Mouse (Mus musculus): ENCODE measurements around the gene Mllt1.
A peak's percentile ranks its signal among the peaks of the same experiment; 100 is the strongest.

The Mllt1 gene

DNA sequence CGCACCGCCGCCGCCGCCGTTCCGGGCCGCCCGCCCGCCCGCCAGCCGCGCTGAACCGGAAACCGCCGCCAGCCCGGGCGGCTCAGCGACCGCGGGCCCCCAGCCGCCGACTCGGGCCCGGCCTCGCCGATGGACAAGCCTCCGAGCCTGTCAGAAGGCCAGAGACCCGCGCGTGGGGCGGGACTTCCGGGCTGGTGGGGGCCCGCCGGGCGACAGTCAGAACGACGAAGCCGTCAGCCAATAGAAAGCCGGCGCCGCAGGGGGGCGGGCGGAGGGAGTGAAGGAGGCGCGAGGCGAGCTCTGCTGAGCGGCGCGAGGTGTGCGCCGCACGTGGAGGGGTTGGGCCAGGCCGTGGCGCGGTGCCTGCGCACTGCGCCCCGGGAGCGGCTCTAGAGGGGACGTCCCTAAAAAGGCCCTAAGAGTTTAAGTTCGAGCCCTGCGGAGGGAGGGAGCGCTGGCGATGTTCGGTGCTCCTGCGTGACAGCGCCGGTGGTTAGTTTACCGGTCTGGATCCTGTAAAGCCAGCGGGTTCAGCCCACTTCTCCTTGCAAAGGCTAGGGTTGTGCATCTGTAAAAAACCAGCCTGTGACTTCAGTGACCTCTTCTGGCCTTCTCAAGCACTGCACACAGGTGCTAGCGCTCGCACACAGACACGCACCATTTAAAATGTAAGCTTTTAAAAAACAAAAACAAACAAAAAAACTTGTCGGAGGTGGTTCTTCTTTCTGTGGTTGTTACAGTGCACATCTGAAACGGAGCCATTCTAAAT is at the start of gene Mllt1:
TSS of gene Mllt1 (minus strand) at position 53 of the 769 bp plus-strand sequence.
- DNase-seq = peak; percentile 98

DNA sequence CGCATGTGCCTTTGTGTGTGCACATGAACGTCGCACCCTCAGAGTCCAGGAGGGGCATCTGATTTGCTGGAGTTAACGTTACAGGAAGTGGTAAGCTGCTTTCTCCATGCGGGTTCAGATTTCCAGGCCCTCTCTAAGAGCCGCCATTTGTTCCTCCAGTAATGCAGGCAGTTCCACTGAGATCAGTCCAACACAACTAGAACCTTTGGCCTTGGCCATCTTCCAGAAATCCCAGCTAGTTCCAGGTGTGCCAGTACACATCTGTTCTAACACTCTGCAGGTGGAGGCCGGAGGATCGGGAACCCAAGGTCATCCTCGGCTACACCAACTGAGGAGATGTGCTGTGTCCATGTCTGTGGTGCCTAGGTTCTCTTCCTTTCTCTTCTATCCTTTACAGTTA is 49.7 kb upstream of the Mllt1 start:
- no peak for DNase-seq

- DNase-seq = no peak
Measured at GRCm38 (mm10) chr17:56982013-56982412, 46.8 kb upstream of the Mllt1 start, which contains the start of gene Acer1. Gene Acer1 (minus strand): TSS chr17:56982126.

DNA sequence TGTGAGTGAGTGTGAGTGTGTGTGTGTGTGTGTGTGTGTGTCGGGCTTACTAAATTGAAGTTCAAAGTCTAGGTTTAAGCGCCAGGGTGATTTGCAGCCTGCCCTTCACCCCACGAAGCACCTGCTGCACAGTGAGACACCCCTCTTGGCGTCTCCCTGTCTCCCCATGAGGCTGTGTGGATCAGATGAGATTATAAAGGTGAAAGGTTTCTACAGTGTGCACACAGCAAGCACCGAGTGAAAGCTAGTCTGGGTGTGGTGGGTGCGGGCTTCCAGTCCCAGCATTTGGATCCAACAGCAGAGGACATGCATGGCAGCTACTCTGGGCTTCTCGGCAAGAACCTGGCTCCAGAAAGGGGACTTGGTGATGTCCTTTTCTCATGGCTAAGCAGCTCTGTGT is 45.8 kb upstream of the Mllt1 start:
- no peak for DNase-seq

DNA sequence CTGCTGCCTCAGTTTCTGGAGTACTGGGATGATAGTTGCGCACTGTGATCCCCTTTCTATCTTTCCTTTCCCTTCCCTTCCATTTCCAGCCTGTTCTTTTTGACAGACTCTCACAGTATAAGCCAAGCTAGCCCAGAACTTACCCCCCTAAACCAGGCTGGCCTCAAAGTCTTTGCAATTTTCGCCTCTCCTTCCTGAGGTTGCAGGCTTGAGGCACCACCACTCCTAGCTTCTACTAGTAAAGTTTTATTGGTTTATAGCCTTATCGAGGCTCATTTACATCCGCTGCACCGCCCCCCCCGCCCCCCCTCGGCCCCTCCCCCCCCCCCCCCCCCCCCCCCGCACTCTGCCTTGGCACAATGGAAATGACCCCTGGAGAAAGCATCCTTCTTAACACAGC is 44.3 kb upstream of the Mllt1 start:
- DNase-seq = no peak

DNA sequence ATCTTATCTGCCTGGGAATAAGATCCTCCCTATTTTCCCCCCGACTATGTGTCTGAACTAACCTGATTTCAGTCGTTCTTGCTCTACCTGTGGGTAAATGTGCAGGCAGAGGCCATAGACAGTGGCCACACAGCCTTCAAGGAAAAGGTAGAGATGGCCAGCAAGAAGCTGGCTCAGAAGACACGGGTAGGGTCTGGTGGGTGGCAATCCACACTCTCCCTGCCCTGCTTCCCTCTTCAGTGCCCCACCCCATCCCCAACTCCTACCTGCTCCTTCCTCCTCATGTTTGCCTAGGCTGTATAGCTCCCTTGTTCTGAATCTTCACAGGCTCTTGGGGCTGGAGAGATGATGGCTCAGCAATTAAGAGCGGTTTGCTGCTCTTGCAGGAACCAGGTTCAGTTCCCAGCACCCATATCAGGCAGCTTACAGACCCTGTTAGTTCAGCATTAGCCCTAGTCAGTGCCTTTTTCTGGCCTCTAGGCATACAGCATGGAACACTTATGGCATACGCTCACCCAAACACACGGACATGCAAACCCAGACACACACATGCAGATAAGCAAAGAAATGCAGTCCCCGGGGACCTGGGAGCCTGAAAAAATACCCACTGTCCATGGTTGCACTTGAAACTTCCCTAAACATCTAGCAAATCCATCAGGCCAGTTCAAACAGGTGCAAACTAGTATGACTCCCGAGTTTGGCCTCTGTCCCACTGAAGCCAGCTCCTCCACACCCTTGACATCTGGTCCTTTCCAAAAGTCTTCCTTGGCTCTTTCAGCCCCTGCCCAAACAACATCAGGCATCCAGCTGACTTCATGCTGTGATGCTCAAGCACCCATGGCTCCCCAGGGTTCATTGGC is 41.5 kb upstream of the Mllt1 start:
- DNase-seq = no peak

DNA sequence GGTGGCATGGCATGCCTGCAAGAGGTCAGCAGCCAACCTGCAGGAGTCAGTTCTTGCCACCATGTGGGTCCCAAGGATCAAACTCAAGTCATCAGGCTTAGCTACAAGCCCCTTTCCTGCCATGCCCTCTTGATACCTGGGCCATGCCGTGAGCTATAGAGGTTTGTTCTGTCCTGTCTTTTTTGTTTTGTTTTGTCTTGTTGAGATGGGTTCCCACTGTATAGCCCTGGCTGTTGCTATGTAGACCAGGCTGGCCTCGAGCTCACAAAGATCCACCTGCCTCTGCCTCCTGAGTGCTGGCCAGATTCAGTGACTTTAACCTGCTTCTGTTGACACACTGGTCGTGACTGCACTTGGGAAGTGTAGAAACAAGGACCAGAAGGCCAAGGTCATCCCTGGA is 40.2 kb upstream of the Mllt1 start:
- no peak for DNase-seq

DNA sequence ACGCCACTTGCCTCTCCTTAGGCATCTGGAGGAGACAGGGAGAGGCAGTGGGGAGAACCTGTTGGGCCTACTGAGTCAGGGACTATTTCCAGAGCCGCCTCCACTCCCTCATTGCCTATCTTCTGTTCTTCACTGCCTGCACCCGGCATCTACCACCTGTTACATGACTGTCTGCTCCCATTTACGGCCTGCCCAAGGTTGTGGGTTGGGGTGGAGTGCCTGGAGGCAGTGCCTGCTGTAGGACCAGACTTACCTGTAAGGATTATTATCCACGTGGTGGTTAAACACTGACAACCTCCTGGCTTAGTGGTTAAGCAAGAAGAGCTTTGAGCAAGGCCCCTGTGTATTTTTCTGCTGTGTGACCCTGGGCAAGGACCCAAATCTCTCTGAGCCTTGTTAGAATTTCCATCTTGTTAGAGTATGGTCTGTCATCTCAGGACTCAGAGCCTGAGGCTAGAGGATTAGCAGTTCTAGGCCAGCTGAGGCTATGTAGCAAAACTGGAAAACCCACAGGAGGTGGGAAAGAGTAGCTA is 39.6 kb upstream of the Mllt1 start:
- no peak for DNase-seq

DNA sequence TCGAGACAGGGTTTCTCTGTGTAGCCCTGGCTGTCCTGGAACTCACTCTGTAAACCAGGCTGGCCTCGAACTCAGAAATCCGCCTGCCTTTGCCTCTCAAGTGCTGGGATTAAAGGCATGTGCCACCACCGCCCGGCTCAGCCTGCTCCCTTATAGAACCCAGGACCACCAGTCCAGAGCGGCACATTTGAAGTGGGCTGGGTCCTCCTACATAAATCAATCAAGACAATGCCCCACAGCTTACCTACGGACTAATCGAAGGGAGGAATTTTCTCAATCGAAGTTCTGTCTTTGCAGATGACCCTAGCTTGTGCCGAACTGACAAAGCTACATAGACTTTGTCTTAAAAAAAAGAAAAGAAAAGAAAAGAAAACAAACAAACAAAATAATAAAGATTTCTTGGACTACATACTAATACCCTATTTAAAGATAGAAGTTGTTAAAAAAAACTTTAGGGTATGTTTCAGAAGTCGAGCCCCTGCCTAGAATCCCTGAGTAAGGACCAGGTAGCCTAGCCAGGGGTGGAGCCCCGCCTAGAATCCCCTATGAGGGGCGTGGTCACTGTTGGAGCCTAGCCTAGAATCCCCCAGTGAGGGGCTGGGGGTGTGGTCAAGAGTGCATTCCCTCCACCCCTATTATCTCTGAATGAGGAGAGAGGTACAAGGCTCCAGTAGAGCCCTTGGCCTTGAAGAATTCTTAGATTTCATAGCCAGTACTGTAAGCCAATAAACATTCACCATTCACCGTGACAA is 38.9 kb upstream of the Mllt1 start:
- no peak for DNase-seq

GRCm38 (mm10) chr17:56970081-56970480 is 34.9 kb upstream of the Mllt1 start:
- no peak for DNase-seq

- DNase-seq = no peak
Measured at GRCm38 (mm10) chr17:56969321-56969720, 34.1 kb upstream of the Mllt1 start.

GRCm38 (mm10) chr17:56963646-56964045 is 28.4 kb upstream of the Mllt1 start:
- no peak for DNase-seq

DNA sequence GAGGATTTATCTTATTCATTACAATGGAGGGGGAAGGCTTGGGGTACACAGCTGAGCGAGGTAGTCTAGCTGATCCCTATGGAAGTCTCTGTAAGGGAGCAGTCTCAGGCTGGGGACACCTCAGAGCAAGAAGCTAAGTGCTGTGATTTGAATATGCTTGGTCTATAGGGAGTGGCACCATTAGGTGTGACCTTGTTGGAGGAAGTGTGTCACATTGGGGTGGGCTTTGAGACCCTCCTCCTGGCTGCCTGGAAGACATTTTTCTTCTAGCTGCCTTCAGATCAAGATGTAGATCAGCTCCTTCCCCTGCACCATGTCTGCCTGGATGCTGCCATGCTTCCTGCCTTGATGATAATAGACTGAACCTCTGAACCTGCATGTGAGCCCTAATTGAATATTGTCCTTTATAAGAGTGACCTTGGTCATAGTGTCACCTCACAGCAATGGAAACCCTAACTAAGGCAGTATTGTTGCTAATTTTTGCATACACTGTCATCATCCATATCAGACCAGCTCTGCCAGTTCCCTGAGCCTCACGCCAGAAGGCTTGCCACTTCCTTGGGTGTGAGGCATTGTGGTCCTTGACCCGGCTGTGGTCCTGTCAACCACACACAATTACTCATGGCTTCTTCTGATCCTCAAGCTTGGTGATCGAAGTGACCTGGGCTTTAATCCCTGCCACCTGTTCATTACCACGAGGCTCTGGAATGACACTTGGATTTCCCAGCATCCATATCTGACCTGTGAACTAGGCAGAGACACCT is 27.6 kb upstream of the Mllt1 start:
- DNase-seq = no peak

- no peak for DNase-seq
Measured at GRCm38 (mm10) chr17:56961880-56962279, 26.7 kb upstream of the Mllt1 start.

GRCm38 (mm10) chr17:56958667-56959066 is 23.5 kb upstream of the Mllt1 start:
- DNase-seq = no peak

- DNase-seq = no peak
Measured at GRCm38 (mm10) chr17:56957763-56958429, 22.7 kb upstream of the Mllt1 start.

- DNase-seq = no peak
Measured at GRCm38 (mm10) chr17:56954871-56955270, 19.7 kb upstream of the Mllt1 start.

DNA sequence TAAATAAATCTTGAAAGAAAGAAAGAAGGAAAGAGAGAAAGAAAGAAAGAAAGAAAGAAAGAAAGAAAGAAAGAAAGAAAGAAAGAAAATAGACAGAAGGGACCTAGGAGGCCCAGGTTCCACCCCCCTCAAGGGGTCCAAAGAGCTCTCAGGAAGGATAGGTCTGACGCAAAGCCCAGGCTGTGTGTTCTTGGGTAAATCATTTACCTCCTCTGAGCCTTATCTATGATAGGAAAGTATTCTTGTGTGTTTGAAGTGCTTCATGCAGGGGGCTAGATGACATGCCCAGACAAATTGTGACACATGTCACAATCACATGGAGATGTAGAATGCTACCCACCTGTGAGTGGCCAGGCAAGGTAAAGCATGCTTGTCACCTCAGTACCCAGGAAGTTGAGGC is 17.4 kb upstream of the Mllt1 start:
- no peak for DNase-seq

DNA sequence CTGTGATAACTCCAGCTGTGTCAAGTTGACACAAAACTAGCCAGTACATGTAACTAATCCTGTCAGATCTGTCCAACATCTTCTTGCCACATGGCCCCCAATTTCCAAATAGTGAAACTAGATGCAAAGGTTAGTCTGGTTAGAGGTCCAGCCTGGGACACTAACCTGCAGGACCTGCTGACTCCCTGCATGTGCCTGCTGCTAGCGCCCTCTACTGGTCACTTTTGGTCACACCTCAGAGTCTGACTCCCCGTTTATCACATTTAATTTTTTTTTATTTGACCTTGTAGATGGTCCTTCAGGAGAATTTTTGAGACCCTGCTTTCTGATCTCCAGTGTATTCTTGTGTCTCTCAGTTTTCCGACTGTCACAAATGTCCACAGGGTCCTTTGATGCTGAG is 15.7 kb upstream of the Mllt1 start:
- peak; percentile 63 for DNase-seq

DNA sequence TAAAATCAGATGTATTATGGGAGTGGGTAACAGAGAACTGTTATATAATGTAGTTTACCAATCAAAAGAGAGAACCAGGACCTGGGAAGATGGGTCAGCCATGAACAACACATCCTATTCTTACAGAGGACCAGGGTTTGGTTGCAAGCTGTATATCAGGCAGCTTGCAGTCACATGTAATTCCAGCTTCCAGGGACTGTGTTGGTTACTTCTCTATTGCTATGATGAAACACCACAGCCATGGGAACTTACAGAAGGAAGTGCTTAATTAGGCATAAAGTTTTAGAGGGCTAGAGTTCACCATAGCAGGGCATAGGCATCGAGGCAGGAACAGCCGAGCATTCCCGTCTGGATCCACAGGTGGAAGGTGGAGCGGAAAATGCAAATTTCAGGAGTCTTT is 3.5 kb upstream of the Mllt1 start:
- no peak for DNase-seq

DNA sequence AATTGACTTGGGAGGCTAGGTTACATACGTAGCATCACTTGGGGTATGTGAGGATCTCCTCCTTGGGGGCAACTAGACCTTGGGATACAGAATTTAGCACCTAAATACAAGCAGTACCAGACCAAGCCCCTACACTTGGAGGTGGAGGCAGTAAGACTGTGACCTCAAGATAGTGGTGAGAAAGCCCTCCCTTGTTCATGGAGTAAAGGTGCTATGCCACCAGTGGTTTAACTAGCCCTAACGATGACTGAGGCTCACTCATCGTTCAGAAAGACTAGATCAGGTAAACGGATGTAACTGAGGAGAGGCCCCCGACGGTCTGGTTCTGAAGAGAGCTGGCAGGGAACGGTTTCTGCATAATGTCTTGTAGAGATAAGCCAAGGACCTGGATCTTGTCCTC is 1.5 kb upstream of the Mllt1 start:
- DNase-seq = no peak

All from retina, postnatal 1 day (tissue).